Mouse (Mus musculus) heart, embryonic 12.5 days (tissue): ENCODE results near the gene Mpped1. TPM values are rescaled to one million over a fixed set of nuclear protein-coding genes. Genes with fewer than 3 reads are reported as not detected.

Experiments used
- ATAC-seq: fragments of 200-750 bp; cut with Nextera tagmentation; 2 replicates; pipeline ENCODE4 v1.8.0; 2017; ENCODE audit warnings: moderate TSS enrichment, moderate library complexity; ENCODE audit not compliant: insufficient number of reproducible peaks, low FRiP score
- H3K27ac ChIP-seq: fragments of 300-500 bp; sonication (generic); 2 replicates; pipeline ENCODE4 v1.5.1; 2016; ENCODE audit warnings: mild to moderate bottlenecking, moderate library complexity; ENCODE audit not compliant: poor library complexity, severe bottlenecking
- H3K27me3 ChIP-seq: fragments of 300-500 bp; sonication (generic); replicated peaks from 2 replicates; pipeline ENCODE4 v1.6.1; 2016; ENCODE audit warnings: mild to moderate bottlenecking, moderate library complexity
- H3K36me3 ChIP-seq: fragments of 300-500 bp; sonication (generic); 2 replicates; pipeline ENCODE4 v1.6.1; 2016; ENCODE audit warnings: mild to moderate bottlenecking, moderate library complexity
- H3K4me1 ChIP-seq: fragments of 300-500 bp; sonication (generic); replicated peaks from 2 replicates; pipeline ENCODE4 v1.6.1; 2016; ENCODE audit warnings: mild to moderate bottlenecking
- H3K4me2 ChIP-seq: fragments of 300-500 bp; sonication (generic); 2 replicates; pipeline ENCODE4 v1.6.1; 2016; ENCODE audit warnings: mild to moderate bottlenecking, moderate library complexity
- H3K4me3 ChIP-seq: fragments of 300-500 bp; sonication (generic); 2 replicates; pipeline ENCODE4 v1.5.1; 2016; ENCODE audit warnings: mild to moderate bottlenecking
- H3K9ac ChIP-seq: fragments of 300-500 bp; sonication (generic); 2 replicates; pipeline ENCODE4 v1.6.1; 2016; ENCODE audit warnings: mild to moderate bottlenecking, moderate library complexity
- H3K9me3 ChIP-seq: fragments of 300-500 bp; sonication (generic); replicated peaks from 2 replicates; pipeline ENCODE4 v1.6.1; 2016; ENCODE audit warnings: mild to moderate bottlenecking, moderate library complexity
- WGBS: fragments of 180-500 bp; shearing (Covaris S2); methylation state at CpG from one replicate; pipeline ENCODE4 v1.1.7; 2016; 5-methylcytosine and 5-hydroxymethylcytosine counted together
- polyA plus RNA-seq: library from polyadenylated mRNA; unstranded; fragments of >200 nt; fragmentation: Nextera tagmentation; extraction: Ambion mirVana; gene quantifications from 2 replicates; pipeline ENCODE4 v1.2.1, GENCODE M21; 2016

Gene Mpped1
- 0.10 TPM in 2 replicates for polyA plus RNA-seq

DNA sequence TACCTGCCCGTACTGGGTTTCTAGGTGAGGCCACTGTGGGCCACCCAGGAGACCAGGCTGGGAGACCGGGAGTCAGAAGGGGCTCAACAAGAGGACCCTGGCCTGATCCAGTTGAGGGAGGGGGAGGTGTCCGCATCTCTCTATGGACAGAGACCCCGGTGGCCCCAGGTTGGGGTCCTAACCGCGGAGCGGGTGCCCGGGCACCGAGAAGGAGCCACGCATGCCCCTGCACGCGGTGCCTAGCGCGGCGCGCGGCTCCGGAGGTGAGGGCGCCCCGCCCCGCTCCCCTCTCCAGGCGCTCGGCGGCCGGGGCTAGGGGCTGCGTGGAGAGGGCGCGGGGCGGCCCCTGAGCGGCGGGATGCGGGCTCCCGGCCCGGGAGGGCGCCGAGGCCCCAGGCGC lies at the start of gene Mpped1:
Mpped1 (plus strand) TSS at position 81 of the 400 bp plus-strand sequence.
- Histone ChIP-seq H3K36me3 (no peaks in the 10 kb centered on the region), H3K9ac (peak within 1 kb of the TSS; percentile 59), H3K4me1 (peaks cover 3% of the 10 kb centered on the region; the same call in 1 of the 2 replicates), H3K27me3 (peaks cover 98% of the 10 kb centered on the region), H3K4me3 (peak within 1 kb of the TSS; percentile 62), H3K9me3 (no peaks in the 10 kb centered on the region), H3K4me2 (peak within 1 kb of the TSS; percentile 96), H3K27ac (no peak within 1 kb of the TSS)
- ATAC-seq, result no peak
- 3% methylated on average over 33 of the region's 37 CpGs for WGBS

DNA sequence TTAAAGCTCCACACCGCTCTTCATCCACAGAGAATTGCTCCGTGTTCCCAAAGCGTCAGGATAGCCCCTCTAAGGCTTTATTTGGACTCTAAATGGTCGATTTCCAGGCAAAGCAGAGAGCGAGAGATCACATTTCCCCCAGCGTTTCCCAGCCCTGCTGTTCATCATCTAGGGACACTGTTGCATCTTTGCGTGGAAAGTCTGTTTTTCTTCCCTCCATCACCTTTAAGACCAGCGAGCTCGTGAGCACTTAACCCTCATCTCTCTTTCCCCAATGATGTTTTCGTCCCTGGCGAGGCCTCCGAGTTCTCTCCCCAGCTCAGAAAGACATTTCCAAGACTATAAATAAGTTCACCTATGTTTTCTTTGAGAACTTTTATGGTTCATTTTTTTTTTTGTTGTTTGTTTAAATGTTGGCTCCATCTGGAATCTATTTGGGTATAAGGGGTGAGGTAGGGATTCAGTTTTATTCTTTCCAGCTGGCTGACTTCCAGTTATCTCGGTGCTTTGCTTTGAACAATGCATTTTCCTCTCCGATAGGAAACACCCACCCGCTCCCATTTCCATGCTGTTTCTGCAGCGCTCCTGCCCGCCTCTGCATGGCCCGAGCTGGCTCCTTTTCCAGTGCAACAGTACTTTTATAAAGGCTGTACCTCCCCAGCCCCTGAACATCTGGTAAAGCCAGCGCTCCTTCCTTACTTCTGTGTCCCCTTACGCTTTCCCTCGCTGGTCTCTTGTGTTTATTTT lies 38.4 kb upstream of the Mpped1 start:
- no peak for ATAC-seq
- Histone ChIP-seq H3K27me3 (0 out of 2 replicates have a peak, but pooled peaks cover 3% of the 10 kb centered on the region), H3K27ac (no peak overlapping the region), H3K4me2 (no peak overlapping the region), H3K9me3 (no peaks in the 10 kb centered on the region), H3K9ac (no peak overlapping the region), H3K36me3 (no peaks in the 10 kb centered on the region), H3K4me1 (peaks cover 35% of the 10 kb centered on the region), H3K4me3 (no peak overlapping the region)
- WGBS, result 35% methylated on average over 21 of the region's 21 CpGs

- H3K4me3 ChIP-seq, result no peak overlapping the region
- H3K9me3 ChIP-seq, result no peaks in the 10 kb centered on the region
- H3K9ac ChIP-seq, result no peak overlapping the region
- H3K36me3 ChIP-seq, result no peaks in the 10 kb centered on the region
- H3K4me1 ChIP-seq, result peaks cover 33% of the 10 kb centered on the region
- no peak for ATAC-seq
- no peak overlapping the region for H3K27ac ChIP-seq
- H3K4me2 ChIP-seq, result no peak overlapping the region
- H3K27me3 ChIP-seq, result 0 out of 2 replicates have a peak, but pooled peaks cover 3% of the 10 kb centered on the region
- WGBS, result 78% methylated on average over 1 of the region's 1 CpGs
Observed at GRCm38 (mm10) chr15:83742018-83742417, 37.2 kb upstream of the Mpped1 start.

GRCm38 (mm10) chr15:83746311-83746710 lies 33.0 kb upstream of the Mpped1 start:
- 0 out of 2 replicates have a peak, but pooled peaks cover 7% of the 10 kb centered on the region for H3K27me3 ChIP-seq
- H3K4me1 ChIP-seq, result peaks cover 23% of the 10 kb centered on the region
- H3K4me3 ChIP-seq, result no peak overlapping the region
- H3K36me3 ChIP-seq, result no peaks in the 10 kb centered on the region
- no peaks in the 10 kb centered on the region for H3K9me3 ChIP-seq
- ATAC-seq, result no peak
- H3K4me2 ChIP-seq, result no peak overlapping the region
- 33% methylated on average over 16 of the region's 16 CpGs for WGBS
- no peak overlapping the region for H3K27ac ChIP-seq
- H3K9ac ChIP-seq, result no peak overlapping the region

- H3K4me3 ChIP-seq, result no peak overlapping the region
- H3K36me3 ChIP-seq, result no peaks in the 10 kb centered on the region
- H3K9ac ChIP-seq, result no peak overlapping the region
- WGBS, result 74% methylated on average over 6 of the region's 6 CpGs
- no peak for ATAC-seq
- peaks cover 11% of the 10 kb centered on the region for H3K4me1 ChIP-seq
- no peak overlapping the region for H3K27ac ChIP-seq
- no peak overlapping the region for H3K4me2 ChIP-seq
- H3K9me3 ChIP-seq, result no peaks in the 10 kb centered on the region
- 0 out of 2 replicates have a peak, but pooled peaks cover 7% of the 10 kb centered on the region for H3K27me3 ChIP-seq
Observed at GRCm38 (mm10) chr15:83748986-83749385, 30.3 kb upstream of the Mpped1 start.

DNA sequence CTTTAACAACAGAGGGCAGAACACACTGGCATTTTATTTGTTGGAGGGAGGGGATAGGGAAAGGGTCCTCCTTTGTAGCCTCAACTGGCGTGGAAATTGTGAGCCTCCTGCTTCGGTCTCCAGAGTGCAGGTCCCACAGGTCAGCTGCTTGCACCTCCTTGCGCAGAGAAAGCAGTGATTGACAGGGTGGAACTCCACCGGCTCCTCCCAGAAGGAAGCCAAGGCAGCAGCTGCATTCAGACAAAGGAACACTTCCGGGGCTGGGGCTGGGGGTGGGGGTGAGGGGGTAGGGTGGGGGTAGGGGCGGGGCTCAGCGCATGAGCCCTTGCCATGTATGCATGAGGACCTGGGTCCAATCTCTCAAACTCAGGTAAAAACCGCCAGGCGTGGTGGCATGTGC lies 29.8 kb upstream of the Mpped1 start:
- no peak for ATAC-seq
- Histone ChIP-seq H3K4me1 (peaks cover 11% of the 10 kb centered on the region), H3K4me3 (no peak overlapping the region), H3K27ac (no peak overlapping the region), H3K9me3 (0 out of 2 replicates have a peak, but pooled peaks cover 1% of the 10 kb centered on the region), H3K4me2 (no peak overlapping the region), H3K36me3 (no peaks in the 10 kb centered on the region), H3K27me3 (0 out of 2 replicates have a peak, but pooled peaks cover 7% of the 10 kb centered on the region), H3K9ac (no peak overlapping the region)
- WGBS, result 55% methylated on average over 9 of the region's 9 CpGs

GRCm38 (mm10) chr15:83756742-83757141 lies 22.5 kb upstream of the Mpped1 start:
- Histone ChIP-seq H3K4me1 (no peaks in the 10 kb centered on the region), H3K4me2 (no peak overlapping the region), H3K4me3 (no peak overlapping the region), H3K27me3 (peaks cover 9% of the 10 kb centered on the region; the same call in 1 of the 2 replicates), H3K9ac (no peak overlapping the region), H3K27ac (no peak overlapping the region), H3K36me3 (no peaks in the 10 kb centered on the region), H3K9me3 (peaks cover 3% of the 10 kb centered on the region; the same call in 1 of the 2 replicates)
- 23% methylated on average over 9 of the region's 9 CpGs for WGBS
- ATAC-seq, result no peak

DNA sequence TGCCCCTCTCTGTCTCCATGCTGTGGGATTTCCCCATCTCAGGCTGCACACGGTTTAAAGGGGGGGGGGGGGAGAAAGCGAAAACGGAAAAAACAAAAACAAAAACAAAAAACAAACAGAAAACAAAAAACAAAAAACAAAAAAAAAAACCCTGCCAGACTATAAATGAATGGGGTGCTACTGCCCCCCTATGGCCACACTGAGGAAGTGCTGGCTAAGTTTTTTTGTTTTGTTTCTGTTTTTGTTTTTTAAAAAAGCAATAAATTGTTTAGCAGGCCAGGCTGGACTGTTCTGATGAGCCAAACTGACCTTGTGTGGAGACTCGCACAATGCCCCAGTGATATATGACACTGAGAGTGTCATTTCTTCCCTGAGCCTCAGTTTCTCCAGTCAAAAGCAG lies 20.3 kb upstream of the Mpped1 start:
- Histone ChIP-seq H3K4me2 (no peak overlapping the region), H3K9me3 (peaks cover 3% of the 10 kb centered on the region; the same call in 1 of the 2 replicates), H3K4me1 (no peaks in the 10 kb centered on the region), H3K27ac (no peak overlapping the region), H3K9ac (no peak overlapping the region), H3K4me3 (no peak overlapping the region), H3K27me3 (peaks cover 12% of the 10 kb centered on the region; the same call in 1 of the 2 replicates), H3K36me3 (no peaks in the 10 kb centered on the region)
- no peak for ATAC-seq
- 6% methylated on average over 4 of the region's 4 CpGs for WGBS

DNA sequence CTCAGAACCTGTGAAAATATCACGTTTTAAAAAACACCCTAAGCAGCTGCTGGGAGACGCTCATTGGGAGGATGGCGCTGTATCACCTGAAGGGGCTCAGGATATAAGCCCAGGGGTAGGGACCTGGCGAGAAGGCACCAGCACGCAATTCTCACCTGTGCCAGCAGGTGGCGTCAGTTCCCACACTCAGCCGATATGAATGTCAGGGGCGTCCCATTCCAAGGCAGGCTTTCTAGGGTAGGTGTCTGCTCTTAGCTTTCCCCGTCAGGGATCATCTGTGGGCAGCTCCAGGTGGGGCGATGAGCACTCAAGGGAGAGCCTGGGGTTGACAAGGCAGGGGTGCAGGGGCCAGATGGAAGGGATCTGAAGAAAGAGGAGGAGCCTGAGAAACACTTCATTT lies 18.6 kb upstream of the Mpped1 start:
- no peak for ATAC-seq

DNA sequence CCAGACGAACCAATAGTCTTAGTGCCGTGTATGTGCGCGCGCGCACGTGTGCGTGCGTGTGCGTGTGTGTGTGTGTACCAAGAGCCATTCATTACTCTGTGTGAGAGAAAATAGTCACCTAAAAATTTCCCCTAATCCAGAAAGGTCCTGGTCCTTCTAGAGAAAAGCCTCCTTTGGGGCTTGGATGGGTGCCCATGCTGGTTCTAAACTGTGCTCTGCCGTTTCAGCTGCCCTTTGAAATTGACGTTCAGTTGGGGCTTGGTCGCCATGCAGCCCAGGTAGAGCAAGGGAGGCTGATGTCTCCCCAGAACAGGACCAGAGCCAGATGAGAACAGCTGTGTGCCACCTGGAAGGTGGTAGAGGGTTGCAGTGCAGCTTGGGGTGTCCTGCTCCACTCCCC lies 17.8 kb upstream of the Mpped1 start:
- Histone ChIP-seq H3K9ac (no peak overlapping the region), H3K4me1 (peaks cover 7% of the 10 kb centered on the region), H3K4me3 (no peak overlapping the region), H3K4me2 (no peak overlapping the region), H3K9me3 (no peaks in the 10 kb centered on the region), H3K27me3 (peaks cover 16% of the 10 kb centered on the region; the same call in 1 of the 2 replicates), H3K27ac (no peak overlapping the region), H3K36me3 (no peaks in the 10 kb centered on the region)
- no peak for ATAC-seq
- WGBS, result 86% methylated on average over 13 of the region's 13 CpGs

More for the DNA sequence above, 18.6 kb upstream of the Mpped1 start:
- WGBS, result 6% methylated on average over 10 of the region's 10 CpGs
- Histone ChIP-seq H3K4me1 (peaks cover 4% of the 10 kb centered on the region), H3K27ac (no peak overlapping the region), H3K9ac (no peak overlapping the region), H3K4me3 (no peak overlapping the region), H3K36me3 (no peaks in the 10 kb centered on the region), H3K9me3 (no peaks in the 10 kb centered on the region), H3K27me3 (peaks cover 12% of the 10 kb centered on the region; the same call in 1 of the 2 replicates), H3K4me2 (no peak overlapping the region)

DNA sequence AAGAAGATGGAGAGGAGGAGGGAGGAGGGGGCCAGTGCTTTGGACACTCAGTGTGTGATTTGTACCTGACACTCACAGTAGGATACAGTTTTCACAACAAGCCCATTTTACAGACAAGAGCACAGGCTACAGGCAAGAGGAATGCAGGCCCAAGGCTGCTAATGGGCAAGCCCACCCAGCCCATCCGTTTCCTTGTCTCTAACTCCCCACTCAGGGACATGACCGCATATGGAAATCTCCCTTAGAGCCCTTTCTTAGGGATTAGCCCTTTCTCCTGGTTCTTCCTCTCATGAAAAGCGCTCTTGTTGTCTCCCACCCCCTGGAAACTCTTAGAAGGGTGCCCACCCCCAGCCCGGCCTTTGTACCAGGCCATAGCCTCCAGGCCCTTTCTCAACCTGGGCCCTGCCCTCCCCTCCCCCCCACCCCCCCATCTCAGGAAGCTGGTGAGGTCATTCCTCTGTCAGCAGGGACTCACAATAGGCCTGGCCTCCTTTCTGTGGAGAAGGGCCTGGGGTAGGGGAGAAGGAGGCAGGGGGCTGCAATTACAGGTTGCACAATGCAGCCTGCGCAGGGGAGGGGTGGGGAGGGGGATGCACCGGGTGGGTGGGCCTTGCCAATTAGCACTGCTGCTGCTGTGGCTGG lies 13.8 kb upstream of the Mpped1 start:
- Histone ChIP-seq H3K4me1 (peaks cover 7% of the 10 kb centered on the region), H3K36me3 (no peaks in the 10 kb centered on the region), H3K9me3 (no peaks in the 10 kb centered on the region), H3K27me3 (peaks cover 37% of the 10 kb centered on the region), H3K4me2 (no peak overlapping the region), H3K27ac (no peak overlapping the region), H3K9ac (no peak overlapping the region), H3K4me3 (no peak overlapping the region)
- WGBS, result 27% methylated on average over 6 of the region's 6 CpGs
- ATAC-seq, result no peak; the same call in 1 of the 2 replicates
